Mouse (Mus musculus) lung, postnatal 14 days (tissue): ENCODE results near the gene Ooep.
"Not testable (repeated sequence)": the region's sequence is repeated elsewhere in the genome, so short reads cannot be mapped to it uniquely, and the experiment has no call there.

ENCODE experiments used
- DNase-seq: peaks from one replicate; pipeline ENCODE4 v3.0.0; 2021

Ooep gene

GRCm38 (mm10) chr9:78365850-78366544 lies 12.5 kb downstream of the Ooep start:
- DNase-seq, result no peak

- no peak for DNase-seq
Observed at GRCm38 (mm10) chr9:78364701-78365100, 13.8 kb downstream of the Ooep start.

- no peak for DNase-seq
Observed at GRCm38 (mm10) chr9:78363374-78363773, 15.2 kb downstream of the Ooep start.

GRCm38 (mm10) chr9:78360484-78360872 lies 18.0 kb downstream of the Ooep start:
- DNase-seq, result no peak

GRCm38 (mm10) chr9:78359750-78360483 lies 18.6 kb downstream of the Ooep start:
- DNase-seq, result no peak

- DNase-seq, result peak; percentile 83
Observed at GRCm38 (mm10) chr9:78358053-78358452, 20.5 kb downstream of the Ooep start.

GRCm38 (mm10) chr9:78355611-78356010 lies 22.9 kb downstream of the Ooep start, which contains the start of gene Gsta2:
Gsta2 (minus strand) TSS chr9:78355788.
- no peak for DNase-seq

- DNase-seq, result no peak
Observed at GRCm38 (mm10) chr9:78354665-78355578, 23.6 kb downstream of the Ooep start.

- DNase-seq, result no peak
Observed at GRCm38 (mm10) chr9:78351504-78352220, 26.9 kb downstream of the Ooep start.

- DNase-seq, result not testable (repeated sequence)
Observed at GRCm38 (mm10) chr9:78350007-78350406, 28.5 kb downstream of the Ooep start.

GRCm38 (mm10) chr9:78349141-78349540 lies 29.4 kb downstream of the Ooep start:
- DNase-seq, result not testable (repeated sequence)

GRCm38 (mm10) chr9:78348206-78349004 lies 30.1 kb downstream of the Ooep start:
- not testable (repeated sequence) for DNase-seq

GRCm38 (mm10) chr9:78347004-78347403 lies 31.5 kb downstream of the Ooep start:
- no peak for DNase-seq

GRCm38 (mm10) chr9:78345235-78345634 lies 33.3 kb downstream of the Ooep start:
- DNase-seq, result not testable (repeated sequence)

- not testable (repeated sequence) for DNase-seq
Observed at GRCm38 (mm10) chr9:78343055-78343454, 35.5 kb downstream of the Ooep start.

- not testable (repeated sequence) for DNase-seq
Observed at GRCm38 (mm10) chr9:78342494-78342893, 36.0 kb downstream of the Ooep start.

- DNase-seq, result peak; percentile 43
Observed at GRCm38 (mm10) chr9:78340324-78340723, 38.2 kb downstream of the Ooep start.

- DNase-seq, result not testable (repeated sequence)
Observed at GRCm38 (mm10) chr9:78337050-78337449, 41.5 kb downstream of the Ooep start.

GRCm38 (mm10) chr9:78327289-78327688 lies 51.2 kb downstream of the Ooep start, which contains the start of gene Omt2b:
Omt2b (plus strand) TSS chr9:78327589.
- DNase-seq, result not testable (repeated sequence)
